ENCODE assay signal across 8 mouse cellular contexts in the genomic region with DNA sequence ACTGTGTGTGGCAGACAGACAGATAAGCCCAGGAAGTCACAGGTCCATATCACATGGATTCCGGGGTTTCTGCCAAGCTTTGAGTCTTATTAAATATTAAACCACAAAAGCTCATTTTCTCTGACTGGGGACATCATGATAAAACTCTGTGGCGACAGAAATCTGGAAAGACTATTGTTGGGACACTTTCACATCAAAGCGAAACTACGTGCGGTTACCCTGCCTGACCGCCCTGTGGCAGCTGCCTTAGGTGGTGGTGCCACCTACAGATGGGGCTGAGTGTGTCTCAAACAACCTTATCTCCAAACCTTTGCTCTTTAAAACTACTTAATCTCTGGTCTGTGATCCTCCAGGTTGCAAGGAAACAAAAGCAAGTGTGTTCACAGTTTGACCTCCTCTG.
A peak's percentile ranks its signal among the peaks of the same experiment; 100 is the strongest.
DNase-seq lines count a peak whose midpoint lies in the region; ATAC-seq and TF ChIP-seq lines count a peak whose summit lies in the region.

No protein-coding gene starts in this region.

- peak; percentile 59 for TF ChIP-seq CTCF in left cerebral cortex, adult 2 months (IDR thresholded peaks at IDR 0.05)

- 0 out of 2 replicates have a peak, but pooled peaks cover 4% of the 10 kb centered on the region for H3K4me1 ChIP-seq in kidney, embryonic 15.5 days
- H3K4me1 ChIP-seq in megakaryocyte, embryonic 14.5 days, result peaks cover 3% of the 10 kb centered on the region; the same call in 1 of the 2 replicates

- H3K27ac ChIP-seq in left cerebral cortex, adult 2 months, result no peak overlapping the region
- H3K27ac ChIP-seq in kidney, embryonic 15.5 days, result no peak overlapping the region

- H3K9me3 ChIP-seq in kidney, embryonic 15.5 days (replicated peaks), result no peaks in the 10 kb centered on the region
- no peaks in the 10 kb centered on the region for H3K9me3 ChIP-seq in megakaryocyte, embryonic 14.5 days

- H3K4me3 ChIP-seq in left cerebral cortex, adult 2 months, result no peak overlapping the region
- H3K4me3 ChIP-seq in kidney, embryonic 15.5 days (replicated peaks), result no peak overlapping the region
- peak overlapping the region; percentile 89 for H3K4me3 ChIP-seq in megakaryocyte, embryonic 14.5 days (replicated peaks)

- WGBS in kidney, embryonic 15.5 days, result 46% methylated on average over 6 of the region's 6 CpGs

- no peaks in the 10 kb centered on the region for H3K27me3 ChIP-seq in kidney, embryonic 15.5 days
- peaks cover 7% of the 10 kb centered on the region for H3K27me3 ChIP-seq in megakaryocyte, embryonic 14.5 days (replicated peaks)

- H3K9ac ChIP-seq in kidney, embryonic 15.5 days, result no peak overlapping the region

- intact Hi-C loops in left cerebral cortex, adult 2 months (cut with DNase I), result loop anchor here (2.0 kb wide), 1 partner anchor 138 kb away; no protein-coding TSS in a partner anchor

- peak overlapping the region; percentile 15; the same call in 1 of the 2 replicates for H3K4me2 ChIP-seq in kidney, embryonic 15.5 days

- DNase-seq in left cerebral cortex, adult 2 months (ENCODE audit: extremely low spot score in 1 of 2, low spot score in 2 of 2), result no peak
- no peak for DNase-seq in left cerebral cortex, adult 11 months (ENCODE audit: low spot score)
- peak; percentile 29 for DNase-seq in adrenal gland, adult 8-10 months
- DNase-seq in gastrocnemius, postnatal 25 days, result peak; percentile 23
- DNase-seq in right cerebral cortex, postnatal 36 days (ENCODE audit: low spot score in 2 of 2), result no peak
- no peak for DNase-seq in right cerebral cortex, postnatal 14 days

- no peaks in the 10 kb centered on the region for H3K36me3 ChIP-seq in kidney, embryonic 15.5 days
- no peaks in the 10 kb centered on the region for H3K36me3 ChIP-seq in megakaryocyte, embryonic 14.5 days (replicated peaks; ENCODE audit: low read length)

- no peak for ATAC-seq in kidney, embryonic 15.5 days (replicated peaks; ENCODE audit: low FRiP score)

Comparison
In these comparisons a context has a peak if more than half of its experiments do, and no peak if none do; other contexts are left out.
1. DNase-seq: peak in adrenal gland, adult 8-10 months (single experiment) and gastrocnemius, postnatal 25 days (single experiment); none in left cerebral cortex, adult 2 months (0 of 2), left cerebral cortex, adult 11 months (single experiment), right cerebral cortex, postnatal 36 days (0 of 2) and right cerebral cortex, postnatal 14 days (single experiment).